Mouse (Mus musculus) bone marrow, adult 2 months (tissue): ENCODE results near the gene Vcam1. TPM values are rescaled to one million over a fixed set of nuclear protein-coding genes. Genes with fewer than 3 reads are reported as not detected.

ENCODE experiments used
- H3K27ac ChIP-seq: fragments of 200-500 bp; 2 replicates; pipeline ENCODE4 v1.5.1; 2012; ENCODE audit warnings: low read depth, mild to moderate bottlenecking, control low read depth, inconsistent platforms, low read length; ENCODE audit not compliant: control insufficient read depth, poor library complexity, insufficient read depth
- H3K4me1 ChIP-seq: fragments of 200-500 bp; 2 replicates; pipeline ENCODE4 v1.6.1; 2011; ENCODE audit warnings: low read length; ENCODE audit not compliant: control insufficient read depth, insufficient read depth
- H3K4me3 ChIP-seq: fragments of 200-500 bp; replicated peaks from 2 replicates; pipeline ENCODE3; 2011; ENCODE audit warnings: mild to moderate bottlenecking, low read depth, low read length, control low read depth; ENCODE audit not compliant: control insufficient read depth
- CTCF ChIP-seq: fragments of 200-500 bp; IDR thresholded peaks from 2 replicates; pipeline ENCODE4 v1.5.1; 2011; ENCODE audit warnings: low read length, control low read depth; ENCODE audit not compliant: control insufficient read depth, insufficient read depth
- POLR2A ChIP-seq: fragments of 200-500 bp; IDR thresholded peaks from 2 replicates; pipeline ENCODE4 v1.6.1; 2011; ENCODE audit warnings: low read depth, mild to moderate bottlenecking, control low read depth, low read length, borderline replicate concordance; ENCODE audit not compliant: control insufficient read depth
- WGBS: fragments of 180-500 bp; shearing (Covaris S2); methylation state at CpG from one replicate; pipeline ENCODE4 v1.1.7; 2018; 5-methylcytosine and 5-hydroxymethylcytosine counted together
- polyA plus RNA-seq: library from polyadenylated mRNA; stranded (reverse); fragments of >200 nt; gene quantifications from 2 replicates; pipeline ENCODE4 v1.2.4, GENCODE M21; 2011; ENCODE audit warnings: low replicate concordance; ENCODE audit not compliant: missing spikeins, insufficient read depth, insufficient read length

The Vcam1 gene
- polyA plus RNA-seq, 1 experiment: 90.0 TPM

GRCm38 (mm10) chr3:116157447-116157990 lies 28.0 kb upstream of the Vcam1 start:
- Histone ChIP-seq H3K4me1 (no peaks in the 10 kb centered on the region; the same call in 1 of the 2 replicates), H3K4me3 (no peak overlapping the region), H3K27ac (no peak overlapping the region)
- TF ChIP-seq POLR2A (no peak), CTCF (no peak)
- WGBS: 37% methylated on average over 13 of the region's 13 CpGs

GRCm38 (mm10) chr3:116150056-116150632 lies 20.7 kb upstream of the Vcam1 start:
- Histone ChIP-seq H3K4me3 (no peak overlapping the region), H3K4me1 (no peaks in the 10 kb centered on the region), H3K27ac (no peak overlapping the region)
- WGBS: 70% methylated on average over 13 of the region's 13 CpGs
- TF ChIP-seq CTCF (no peak), POLR2A (no peak)

GRCm38 (mm10) chr3:116149096-116149495 lies 19.6 kb upstream of the Vcam1 start:
- WGBS: 67% methylated on average over 4 of the region's 4 CpGs
- TF ChIP-seq CTCF: no peak
- TF ChIP-seq POLR2A: no peak
- Histone ChIP-seq H3K4me1 (no peaks in the 10 kb centered on the region), H3K4me3 (no peak overlapping the region), H3K27ac (no peak overlapping the region)

GRCm38 (mm10) chr3:116148676-116149075 lies 19.2 kb upstream of the Vcam1 start:
- no peak for TF ChIP-seq CTCF
- TF ChIP-seq POLR2A: no peak
- no peak overlapping the region for H3K27ac ChIP-seq
- no peak overlapping the region for H3K4me3 ChIP-seq
- WGBS: 70% methylated on average over 9 of the region's 9 CpGs
- H3K4me1 ChIP-seq: no peaks in the 10 kb centered on the region

- Histone ChIP-seq H3K4me1 (peaks cover 1% of the 10 kb centered on the region; the same call in 1 of the 2 replicates), H3K4me3 (no peak overlapping the region), H3K27ac (no peak overlapping the region)
- no peak for TF ChIP-seq POLR2A
- WGBS: 90% methylated on average over 3 of the region's 3 CpGs
These were observed 11.7 kb upstream of the Vcam1 start for GRCm38 (mm10) chr3:116141226-116141625.

GRCm38 (mm10) chr3:116139000-116139399 lies 9.5 kb upstream of the Vcam1 start:
- H3K4me3 ChIP-seq: no peak overlapping the region
- H3K27ac ChIP-seq: no peak overlapping the region
- TF ChIP-seq POLR2A (no peak), CTCF (no peak)
- H3K4me1 ChIP-seq: peaks cover 1% of the 10 kb centered on the region; the same call in 1 of the 2 replicates
- 74% methylated on average over 5 of the region's 5 CpGs for WGBS

GRCm38 (mm10) chr3:116138081-116138480 lies 8.6 kb upstream of the Vcam1 start:
- no peak for TF ChIP-seq CTCF
- no peak for TF ChIP-seq POLR2A
- WGBS: 52% methylated on average over 5 of the region's 5 CpGs
- Histone ChIP-seq H3K4me3 (no peak overlapping the region), H3K4me1 (peaks cover 1% of the 10 kb centered on the region; the same call in 1 of the 2 replicates), H3K27ac (no peak overlapping the region)

- TF ChIP-seq CTCF (no peak), POLR2A (no peak)
- no peak overlapping the region for H3K4me3 ChIP-seq
- WGBS: 20% methylated on average over 5 of the region's 5 CpGs
These were observed 3.9 kb upstream of the Vcam1 start for GRCm38 (mm10) chr3:116133363-116133762.

More at GRCm38 (mm10) chr3:116133363-116133762, 3.9 kb upstream of the Vcam1 start:
- no peak overlapping the region for H3K27ac ChIP-seq
- H3K4me1 ChIP-seq: no peaks in the 10 kb centered on the region; the same call in 1 of the 2 replicates
